Mouse (Mus musculus) E14TG2a.4 (cell line): ENCODE measurements around the gene Ceacam18.
"Not testable (repeated sequence)": the region's sequence is repeated elsewhere in the genome, so short reads cannot be mapped to it uniquely, and the experiment has no call there.

Experiments
- H3K27me3 ChIP-seq: 2 replicates; pipeline ENCODE4 v1.6.1; 2014; ENCODE audit warnings: low read length, control low read depth; ENCODE audit not compliant: insufficient read depth
- H3K36me3 ChIP-seq: 2 replicates; pipeline ENCODE4 v1.6.1; 2014; ENCODE audit warnings: low read length, control low read depth; ENCODE audit not compliant: insufficient read depth
- H3K4me1 ChIP-seq: replicated peaks from 2 replicates; pipeline ENCODE4 v1.6.1; 2014; ENCODE audit warnings: low read depth, low read length, control low read depth
- H3K4me3 ChIP-seq: replicated peaks from 2 replicates; pipeline ENCODE4 v1.5.1; 2014; ENCODE audit warnings: mild to moderate bottlenecking, low read length
- H3K9me3 ChIP-seq: 2 replicates; pipeline ENCODE4 v1.6.1; 2014; ENCODE audit warnings: low read length, control low read depth
- CTCF ChIP-seq: conservative IDR thresholded peaks from 2 replicates; pipeline ENCODE4 v1.5.1; 2014; ENCODE audit warnings: low read length
- NANOG ChIP-seq: IDR thresholded peaks from 2 replicates; pipeline ENCODE4 v1.6.1; 2014; ENCODE audit warnings: borderline replicate concordance, low read length, mixed read lengths
- POU5F1 ChIP-seq: IDR thresholded peaks from 2 replicates; pipeline ENCODE4 v1.6.1; 2014; ENCODE audit warnings: low read length, borderline replicate concordance

The Ceacam18 gene

GRCm38 (mm10) chr7:43652683-43653082 lies 18.2 kb downstream of the Ceacam18 start:
- H3K4me1 ChIP-seq: 0 out of 2 replicates have a peak, but pooled peaks cover 5% of the 10 kb centered on the region
- no peak overlapping the region for H3K4me3 ChIP-seq
- no peaks in the 10 kb centered on the region for H3K27me3 ChIP-seq
- no peaks in the 10 kb centered on the region for H3K36me3 ChIP-seq
- no peak for TF ChIP-seq POU5F1
- no peak for TF ChIP-seq CTCF
- TF ChIP-seq NANOG: no peak
- peaks cover 4% of the 10 kb centered on the region; the same call in 1 of the 2 replicates for H3K9me3 ChIP-seq

DNA sequence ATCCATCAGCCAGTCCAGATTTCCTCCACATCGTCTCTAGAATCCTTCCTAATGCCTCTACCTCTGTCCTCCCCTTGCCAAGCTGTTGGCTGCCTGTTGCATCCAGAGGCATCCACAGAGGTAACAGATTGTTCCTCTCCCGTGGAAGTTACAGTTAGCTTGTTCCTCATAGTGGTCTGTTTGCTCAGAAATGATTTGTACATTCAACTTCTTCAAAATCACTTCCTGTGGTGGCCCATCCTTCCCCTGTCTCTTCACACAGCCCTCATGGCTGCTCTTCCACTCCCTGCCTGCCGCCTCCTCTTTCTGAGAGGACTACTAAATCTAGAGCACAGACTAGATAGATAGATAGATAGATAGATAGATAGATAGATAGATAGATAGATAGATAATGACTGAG lies 20.0 kb downstream of the Ceacam18 start:
- 0 out of 2 replicates have a peak, but pooled peaks cover 5% of the 10 kb centered on the region for H3K4me1 ChIP-seq
- H3K4me3 ChIP-seq: no peak overlapping the region
- peaks cover 4% of the 10 kb centered on the region; the same call in 1 of the 2 replicates for H3K9me3 ChIP-seq
- peaks cover 3% of the 10 kb centered on the region; the same call in 1 of the 2 replicates for H3K27me3 ChIP-seq
- TF ChIP-seq POU5F1 (no peak), NANOG (no peak), CTCF (no peak)
- no peaks in the 10 kb centered on the region for H3K36me3 ChIP-seq

GRCm38 (mm10) chr7:43656232-43656631 lies 21.7 kb downstream of the Ceacam18 start:
- H3K9me3 ChIP-seq: peaks cover 4% of the 10 kb centered on the region; the same call in 1 of the 2 replicates
- TF ChIP-seq POU5F1: no peak
- TF ChIP-seq CTCF: no peak
- TF ChIP-seq NANOG: no peak

DNA sequence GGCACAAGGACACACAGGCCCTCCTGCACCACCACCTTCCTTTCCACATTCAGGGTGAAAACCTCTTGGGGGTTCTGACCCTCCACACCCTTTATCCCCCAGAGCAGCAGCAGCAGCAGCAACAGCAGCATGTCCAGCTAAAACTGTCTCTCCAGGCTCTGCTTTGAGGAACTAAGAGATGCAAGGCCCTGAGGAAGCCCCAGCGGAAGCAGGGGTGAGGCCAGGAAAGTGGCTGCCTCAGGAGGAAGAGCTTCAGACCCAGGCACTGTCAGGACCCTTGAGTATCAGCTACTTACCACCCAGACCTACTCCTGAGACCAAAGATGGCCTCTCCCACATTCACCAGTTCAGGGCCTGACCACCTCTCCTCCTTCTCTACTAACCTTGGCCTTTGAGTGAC lies 25.5 kb downstream of the Ceacam18 start, which contains the start of gene Siglece:
Siglece (minus strand) TSS at position 160 of the 400 bp plus-strand sequence.
- Histone ChIP-seq H3K9me3 (peaks cover 9% of the 10 kb centered on the region; the same call in 1 of the 2 replicates), H3K27me3 (peaks cover 10% of the 10 kb centered on the region; the same call in 1 of the 2 replicates), H3K4me1 (no peaks in the 10 kb centered on the region), H3K36me3 (no peaks in the 10 kb centered on the region), H3K4me3 (no peak within 1 kb of the TSS)
- TF ChIP-seq CTCF: no peak
- TF ChIP-seq POU5F1: no peak
- no peak for TF ChIP-seq NANOG

More at GRCm38 (mm10) chr7:43656232-43656631, 21.7 kb downstream of the Ceacam18 start:
- H3K27me3 ChIP-seq: peaks cover 10% of the 10 kb centered on the region; the same call in 1 of the 2 replicates
- no peak overlapping the region for H3K4me3 ChIP-seq
- H3K4me1 ChIP-seq: 0 out of 2 replicates have a peak, but pooled peaks cover 5% of the 10 kb centered on the region
- H3K36me3 ChIP-seq: no peaks in the 10 kb centered on the region

DNA sequence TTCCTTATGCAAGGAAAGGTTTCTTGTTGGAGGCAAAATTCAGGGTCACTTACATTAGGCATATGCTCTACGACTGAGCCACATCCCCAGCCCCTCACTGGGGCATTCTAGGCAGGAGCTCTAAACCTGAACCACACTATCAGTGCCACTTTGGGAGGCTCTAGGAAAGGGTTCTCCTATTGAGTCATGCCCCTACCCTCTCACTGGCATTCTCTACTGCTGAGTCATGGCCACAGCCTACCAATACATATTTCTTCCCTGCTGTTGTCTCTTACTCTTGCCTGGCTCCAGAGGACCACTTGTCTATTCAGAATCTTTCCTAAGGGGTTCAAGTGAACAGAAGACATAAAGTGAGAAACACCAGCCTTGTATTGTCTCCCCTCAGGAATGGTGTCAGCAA lies 28.3 kb downstream of the Ceacam18 start:
- Histone ChIP-seq H3K4me1 (no peaks in the 10 kb centered on the region), H3K4me3 (no peak overlapping the region), H3K9me3 (peaks cover 9% of the 10 kb centered on the region; the same call in 1 of the 2 replicates), H3K27me3 (peaks cover 10% of the 10 kb centered on the region; the same call in 1 of the 2 replicates), H3K36me3 (no peaks in the 10 kb centered on the region)
- no peak for TF ChIP-seq POU5F1
- TF ChIP-seq NANOG: no peak
- TF ChIP-seq CTCF: no peak

- H3K9me3 ChIP-seq, H3K4me1 ChIP-seq, H3K4me3 ChIP-seq, H3K36me3 ChIP-seq, H3K27me3 ChIP-seq: not testable (repeated sequence)
Measured at GRCm38 (mm10) chr7:43667221-43667620, 32.7 kb downstream of the Ceacam18 start.

DNA sequence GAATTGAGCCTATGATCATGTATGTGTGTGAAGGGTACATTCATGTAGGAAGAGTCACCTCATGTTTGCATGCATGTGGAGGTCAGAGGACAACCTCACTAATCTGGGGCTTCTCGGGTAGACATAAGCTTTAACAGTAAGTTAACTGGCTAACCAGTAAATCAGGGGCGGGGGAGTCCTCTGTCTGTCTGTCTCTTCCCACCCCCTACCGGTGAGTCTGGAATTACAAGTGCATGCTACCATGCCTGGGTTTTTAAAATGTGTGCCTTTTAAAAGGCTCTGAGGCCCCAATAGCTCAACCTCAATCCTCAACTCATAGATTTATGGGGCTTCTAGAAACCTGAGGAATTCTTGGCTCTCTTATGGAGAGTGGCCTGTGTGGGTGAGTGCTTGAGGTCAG lies 34.1 kb downstream of the Ceacam18 start:
- no peaks in the 10 kb centered on the region for H3K9me3 ChIP-seq
- no peaks in the 10 kb centered on the region for H3K27me3 ChIP-seq
- peak; percentile 55 for TF ChIP-seq CTCF
- no peak for TF ChIP-seq NANOG
- H3K4me1 ChIP-seq: peaks cover 14% of the 10 kb centered on the region
- H3K4me3 ChIP-seq: no peak overlapping the region
- H3K36me3 ChIP-seq: no peaks in the 10 kb centered on the region

GRCm38 (mm10) chr7:43671064-43671808 lies 36.7 kb downstream of the Ceacam18 start:
- Histone ChIP-seq H3K4me3 (peak overlapping the region; percentile 90), H3K4me1 (peaks cover 28% of the 10 kb centered on the region), H3K36me3 (no peaks in the 10 kb centered on the region), H3K27me3 (peaks cover 15% of the 10 kb centered on the region), H3K9me3 (no peaks in the 10 kb centered on the region)
- TF ChIP-seq POU5F1 (no peak), CTCF (no peak), NANOG (no peak)
